ENCODE assay signal across 8 mouse cellular contexts in genomic region chr11:120378611-120379540, GRCm38 (mm10). TPM values are rescaled to one million over a fixed set of nuclear protein-coding genes. Genes with fewer than 3 reads are reported as not detected.
DNase-seq lines count a peak whose midpoint lies in the region; ATAC-seq and TF ChIP-seq lines count a peak whose summit lies in the region.

Gene Faap100 (minus strand): TSS chr11:120378764.

- no peaks in the 10 kb centered on the region for H3K27me3 ChIP-seq in hindbrain, embryonic 10.5 days (ENCODE audit: insufficient read depth, poor library complexity, severe bottlenecking)
- H3K27me3 ChIP-seq in lung, postnatal 0 days (replicated peaks; ENCODE audit: insufficient read depth, low read length) = no peaks in the 10 kb centered on the region

- peak within 1 kb of the TSS; percentile 56 for H3K9ac ChIP-seq in lung, postnatal 0 days (replicated peaks; ENCODE audit: low read depth)

- no peaks in the 10 kb centered on the region for H3K9me3 ChIP-seq in hindbrain, embryonic 10.5 days
- H3K9me3 ChIP-seq in lung, postnatal 0 days (ENCODE audit: low read length) = no peaks in the 10 kb centered on the region

- peak; percentile 97 for DNase-seq in MN1 (ENCODE audit: low spot score)
- peak; percentile 85 for DNase-seq in cerebellum, adult 9-10 months
- peak; percentile 91 for DNase-seq in hindbrain, embryonic 10.5 days (ENCODE audit: low spot score)
- DNase-seq in layer of hippocampus, adult 9-11 months = peak; percentile 90
- DNase-seq in lung, postnatal 0 days (ENCODE audit: low spot score) = peak; percentile 97
- DNase-seq in ovary, postnatal 14 days (ENCODE audit: low spot score) = peak; percentile 86
- peak; percentile 92 for DNase-seq in thymus, postnatal 14 days

- peak within 1 kb of the TSS; percentile 87 for H3K27ac ChIP-seq in hindbrain, embryonic 10.5 days
- H3K27ac ChIP-seq in lung, postnatal 0 days (ENCODE audit: low read length) = peak within 1 kb of the TSS; percentile 60

- 10% methylated on average over 54 of the region's 54 CpGs for WGBS in hindbrain, embryonic 10.5 days
- WGBS in lung, postnatal 0 days = 7% methylated on average over 37 of the region's 54 CpGs

- peaks cover 75% of the 10 kb centered on the region for H3K36me3 ChIP-seq in hindbrain, embryonic 10.5 days
- H3K36me3 ChIP-seq in lung, postnatal 0 days (ENCODE audit: insufficient read depth, low read length) = 0 out of 2 replicates have a peak, but pooled peaks cover 15% of the 10 kb centered on the region

- H3K4me3 ChIP-seq in hindbrain, embryonic 10.5 days = peak within 1 kb of the TSS; percentile 70
- H3K4me3 ChIP-seq in lung, postnatal 0 days (ENCODE audit: low read depth, low read length) = peak within 1 kb of the TSS; percentile 63

- H3K4me2 ChIP-seq in lung, postnatal 0 days (replicated peaks; ENCODE audit: low read depth, low read length) = peak within 1 kb of the TSS; percentile 96

- ATAC-seq in frontal cortex, adult (ENCODE audit: low TSS enrichment) = peak; percentile 35
- peak; percentile 92 for ATAC-seq in lung, postnatal 0 days

- H3K4me1 ChIP-seq in hindbrain, embryonic 10.5 days (replicated peaks) = peaks cover 30% of the 10 kb centered on the region
- H3K4me1 ChIP-seq in lung, postnatal 0 days (ENCODE audit: insufficient read depth, low read depth, low read length) = peaks cover 5% of the 10 kb centered on the region; the same call in 1 of the 2 replicates

- peak; percentile 72 for TF ChIP-seq CTCF in lung, postnatal 0 days (IDR thresholded peaks at IDR 0.05)

- no peak for TF ChIP-seq EP300 in lung, postnatal 0 days (IDR thresholded peaks at IDR 0.05)

RNA-seq across cellular contexts. Expression of gene Faap100, which starts in this region (rescaled TPM):
- polyA plus RNA-seq in hindbrain, embryonic 10.5 days (2016; fragmentation: Nextera tagmentation; extraction: Ambion mirVana) = 38.0 and 45.9 TPM in 2 replicates
- 18.1 and 19.6 TPM in 2 replicates for polyA plus RNA-seq in lung, postnatal 0 days (2015; fragmentation: Nextera tagmentation; extraction: Ambion mirVana)

Comparison
In these comparisons a context has a peak if more than half of its experiments do, and no peak if none do; other contexts are left out.
1. Peak in every context shown above with its lines: DNase-seq, ATAC-seq, H3K4me3 ChIP-seq and H3K27ac ChIP-seq.